Mouse (Mus musculus) adrenal gland, adult 10 weeks (tissue): Measurements from ENCODE around the gene Marc2. TPM values are rescaled to one million over a fixed set of nuclear protein-coding genes. Genes with fewer than 3 reads are reported as not detected.

Experiments used
- polyA plus RNA-seq: library from polyadenylated mRNA; stranded (reverse); fragments of 350-450 nt; fragmentation: Illumina TruSeq; extraction: RNeasy Lipid Tissue Mini Kit (QIAGEN cat#74804); gene quantifications from one replicate; pipeline ENCODE4 v1.2.3, GENCODE M21; 2014; ENCODE audit warnings: low read depth, low replicate concordance

Gene Marc2
- polyA plus RNA-seq, result 96.9 TPM

DNA sequence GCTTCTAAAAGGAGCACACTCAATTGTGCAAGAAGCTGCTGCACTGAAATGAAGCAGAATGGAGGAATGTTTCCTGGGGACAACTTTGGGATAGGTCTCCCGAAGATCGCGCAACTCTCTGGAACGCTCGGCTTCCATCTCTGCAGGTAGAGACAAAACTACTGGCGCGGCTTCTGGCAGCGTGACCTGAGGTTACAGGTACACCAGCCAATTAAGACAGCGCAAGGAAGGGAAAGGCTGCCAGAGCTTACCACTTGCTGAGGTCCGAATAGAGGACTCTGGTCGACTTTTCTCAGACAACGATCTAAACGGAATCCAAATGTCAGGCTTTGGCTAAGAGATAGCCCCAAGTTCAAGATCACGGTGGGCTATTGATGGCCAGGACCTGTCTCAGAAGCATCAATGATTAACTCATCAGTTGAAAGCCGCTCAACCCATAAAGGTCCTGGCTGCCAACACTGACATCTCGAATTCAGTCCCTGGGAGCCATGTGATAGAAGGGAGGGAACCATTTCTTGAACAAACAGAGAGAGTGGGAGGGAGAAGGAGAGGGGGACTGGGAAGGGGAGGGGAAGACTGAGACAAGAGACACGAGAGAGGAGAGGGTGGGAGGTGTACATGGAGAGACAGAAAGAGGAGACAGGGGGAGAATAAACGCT lies at the start of gene Marc2:
TSS of gene Marc2 (minus strand) at position 360 of the 659 bp plus-strand sequence.

DNA sequence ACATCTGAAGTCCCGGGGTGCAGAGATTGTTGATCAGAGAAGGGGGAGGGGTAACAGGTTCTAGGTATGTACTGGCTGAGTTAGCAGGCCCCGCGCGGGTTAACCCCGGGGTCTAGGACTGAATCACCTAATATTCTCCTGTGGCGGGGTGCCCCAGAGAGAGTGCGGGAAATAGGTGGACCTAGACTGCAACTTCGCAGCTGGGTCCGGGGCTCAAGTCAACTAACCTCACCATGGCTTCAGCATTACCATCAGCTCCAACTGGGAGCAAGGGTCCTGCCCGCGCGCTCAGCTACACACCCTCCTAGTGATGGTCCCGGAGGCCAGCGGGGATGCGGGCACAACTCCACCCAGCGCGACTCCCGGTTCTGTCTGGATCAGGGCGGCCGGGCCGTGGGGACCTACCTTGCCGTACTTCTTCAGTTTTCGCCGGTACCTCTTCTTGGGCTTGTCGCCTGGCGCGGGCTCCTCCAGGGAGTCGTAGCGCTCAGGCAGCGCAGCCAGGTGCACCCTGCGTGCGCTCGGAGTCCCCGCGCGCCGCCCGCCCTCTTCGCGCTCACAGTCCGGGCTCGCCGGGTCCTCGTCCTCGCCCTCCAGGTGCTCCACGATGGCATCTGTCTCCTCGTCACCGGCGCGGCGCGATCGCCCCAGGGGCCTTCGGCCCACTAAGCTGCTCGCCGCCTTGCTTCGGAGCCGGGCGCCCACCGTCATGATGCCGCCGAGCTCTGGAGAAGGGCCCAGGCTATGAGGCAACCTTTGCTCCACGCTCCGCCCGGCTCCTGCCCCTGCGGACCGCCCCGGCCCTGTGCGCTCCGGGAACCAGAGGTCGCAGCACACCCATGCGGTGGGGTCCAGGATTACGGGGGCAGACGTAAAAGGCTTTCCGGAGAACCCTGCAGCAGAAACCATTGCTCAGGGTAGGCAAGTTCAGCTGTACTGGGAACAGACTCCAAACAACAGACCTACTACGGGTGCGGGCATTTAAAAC lies 36.3 kb upstream of the Marc2 start, which contains the start of gene C130074G19Rik:
TSS of gene C130074G19Rik (minus strand) at position 938 of the 988 bp plus-strand sequence.

DNA sequence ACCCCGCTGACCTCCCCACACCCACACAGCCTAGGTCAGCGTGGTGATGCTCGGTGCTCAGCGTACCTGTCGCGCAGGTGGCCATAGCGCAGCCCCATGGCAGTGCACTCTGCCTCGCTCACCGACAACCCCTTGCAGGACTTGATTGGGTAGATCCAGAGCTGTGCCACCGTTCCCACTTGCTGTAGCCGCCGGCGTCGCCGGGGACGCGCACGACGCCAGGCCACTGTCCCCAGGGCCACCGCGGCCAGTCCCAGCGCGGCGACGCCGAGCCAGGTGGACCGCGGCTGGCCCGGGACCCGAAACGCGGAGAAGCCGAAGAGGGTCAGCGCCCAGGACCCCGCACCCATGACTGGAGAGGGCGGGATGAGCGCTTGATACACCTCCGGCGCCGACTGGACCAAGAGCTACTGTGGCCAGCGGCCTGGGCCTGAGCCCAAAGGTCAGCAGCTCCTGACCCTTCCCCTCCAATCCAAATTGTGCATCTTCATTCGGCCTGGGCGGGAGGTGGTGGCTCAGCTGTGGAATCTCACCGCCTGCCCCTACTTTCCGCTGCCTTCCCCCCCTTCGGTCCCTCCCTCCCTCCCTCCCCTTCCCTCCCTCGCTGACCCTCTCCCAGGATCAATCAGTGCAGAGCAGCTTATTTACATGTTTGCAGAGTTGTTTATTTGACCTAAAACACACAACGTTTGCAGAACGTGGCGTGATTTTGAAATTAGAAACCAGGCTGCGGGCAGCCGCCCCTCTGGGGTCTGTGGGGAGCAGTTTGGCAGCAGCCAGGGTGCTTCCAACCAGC lies 35.3 kb downstream of the Marc2 start, which contains the start of gene Marc1:
TSS of gene Marc1 (minus strand) at position 534 of the 796 bp plus-strand sequence.

Other genes starting within 250 kb of the Marc2 start
- 0.23 TPM for gene Hlx, start 113.8 kb downstream of the Marc2 start, polyA plus RNA-seq
- gene Marc1, start 35.1 kb downstream of the Marc2 start, polyA plus RNA-seq, result 0.47 TPM
- 14.5 TPM for gene C130074G19Rik, start 36.8 kb upstream of the Marc2 start, polyA plus RNA-seq
- gene Mark1, start 153.1 kb upstream of the Marc2 start, polyA plus RNA-seq, result 28.6 TPM